ENCODE assay signal across 7 mouse cellular contexts in genomic region chr9:44652027-44652426, GRCm38 (mm10). TPM values are rescaled to one million over a fixed set of nuclear protein-coding genes. Genes with fewer than 3 reads are reported as not detected.
DNase-seq lines count a peak whose midpoint lies in the region; ATAC-seq lines count a peak whose summit lies in the region.

No protein-coding gene starts in this region.

- no peak overlapping the region for H3K27ac ChIP-seq in intestine, embryonic 15.5 days
- no peak overlapping the region for H3K27ac ChIP-seq in midbrain, embryonic 11.5 days (ENCODE audit: low read depth, low read length)

- H3K4me2 ChIP-seq in intestine, embryonic 15.5 days (replicated peaks) = no peak overlapping the region
- H3K4me2 ChIP-seq in midbrain, embryonic 11.5 days = no peak overlapping the region

- peak; percentile 73 to 74 for DNase-seq in adrenal gland, adult 18-20 months (ENCODE audit: low spot score in 2 of 2)
- DNase-seq in gastrocnemius, postnatal 14 days = peak; percentile 82
- peak; percentile 49 to 54 for DNase-seq in left cerebral cortex, postnatal 25 days (ENCODE audit: low spot score in 2 of 2)
- DNase-seq in midbrain, embryonic 11.5 days (ENCODE audit: low spot score, missing footprints) = peak; percentile 91
- DNase-seq in spleen, adult 18-20 months = peak; percentile 65 to 86

- no peaks in the 10 kb centered on the region for H3K9me3 ChIP-seq in intestine, embryonic 15.5 days
- H3K9me3 ChIP-seq in midbrain, embryonic 11.5 days (ENCODE audit: control insufficient read depth, low read length) = no peaks in the 10 kb centered on the region

- H3K9ac ChIP-seq in intestine, embryonic 15.5 days = no peak overlapping the region
- no peak overlapping the region for H3K9ac ChIP-seq in midbrain, embryonic 11.5 days (ENCODE audit: low read length)

- 14% methylated on average over 8 of the region's 8 CpGs for WGBS in intestine, embryonic 15.5 days
- WGBS in midbrain, embryonic 11.5 days = 11% methylated on average over 8 of the region's 8 CpGs

- H3K4me3 ChIP-seq in intestine, embryonic 15.5 days (replicated peaks) = no peak overlapping the region
- no peak overlapping the region for H3K4me3 ChIP-seq in midbrain, embryonic 11.5 days (ENCODE audit: low read depth, low read length)

- intact Hi-C loops in gastrocnemius, postnatal 14 days (cut with DNase I; ENCODE audit: low total_unique reads) = loop anchor here (5.0 kb wide), 1 partner anchor 145 kb away; no protein-coding TSS in a partner anchor
- intact Hi-C loops in left cerebral cortex, postnatal 25 days (cut with DNase I) = loop anchor here (1.0 to 10.0 kb wide), 2 partner anchors 198 to 493 kb away; partner anchors contain the start of gene Upk2

- H3K27me3 ChIP-seq in intestine, embryonic 15.5 days (replicated peaks) = no peaks in the 10 kb centered on the region
- no peaks in the 10 kb centered on the region for H3K27me3 ChIP-seq in midbrain, embryonic 11.5 days (ENCODE audit: control insufficient read depth, insufficient read depth, low read length)

- no peaks in the 10 kb centered on the region for H3K36me3 ChIP-seq in intestine, embryonic 15.5 days
- no peaks in the 10 kb centered on the region for H3K36me3 ChIP-seq in midbrain, embryonic 11.5 days (ENCODE audit: control insufficient read depth, insufficient read depth, low read length)

- H3K4me1 ChIP-seq in intestine, embryonic 15.5 days (replicated peaks) = peaks cover 4% of the 10 kb centered on the region
- 0 out of 2 replicates have a peak, but pooled peaks cover 2% of the 10 kb centered on the region for H3K4me1 ChIP-seq in midbrain, embryonic 11.5 days (ENCODE audit: control insufficient read depth, insufficient read depth, low read length)

- ATAC-seq in common myeloid progenitor, adult 5-6 weeks (replicated peaks; ENCODE audit: low read depth, poor library complexity, severe bottlenecking) = peak; percentile 81
- peak; percentile 75 for ATAC-seq in intestine, embryonic 15.5 days
- ATAC-seq in midbrain, embryonic 11.5 days (ENCODE audit: low FRiP score) = peak; percentile 77

RNA-seq across cellular contexts. Expression of gene Treh, which starts 21.0 kb away (rescaled TPM):
- not detected for total RNA-seq in adrenal gland, adult 18-20 months (2021)
- total RNA-seq in common myeloid progenitor, adult 5-6 weeks (2017) = not detected in 2 replicates
- total RNA-seq in gastrocnemius, postnatal 14 days (2021) = not detected
- polyA plus RNA-seq in intestine, embryonic 15.5 days (2015; fragmentation: Nextera tagmentation; extraction: Ambion mirVana) = not detected in 2 replicates
- under 1 TPM; 0.25 to 0.34 TPM for total RNA-seq in left cerebral cortex, postnatal 25 days (2021)
- polyA plus RNA-seq in midbrain, embryonic 11.5 days (2014; fragmentation: Nextera tagmentation; extraction: Ambion mirVana) = not detected in 2 replicates

RNA-seq across cellular contexts. Expression of gene Ddx6, which starts 47.3 kb away (rescaled TPM):
- total RNA-seq in adrenal gland, adult 18-20 months (2021) = 100 to 1,000 TPM; 113 to 140 TPM
- 101 and 143 TPM in 2 replicates for total RNA-seq in common myeloid progenitor, adult 5-6 weeks (2017)
- total RNA-seq in gastrocnemius, postnatal 14 days (2021) = 10 to 100 TPM; 61.8 to 62.2 TPM
- 14.6 and 14.7 TPM in 2 replicates for polyA plus RNA-seq in intestine, embryonic 15.5 days (2015; fragmentation: Nextera tagmentation; extraction: Ambion mirVana)
- total RNA-seq in left cerebral cortex, postnatal 25 days (2021) = 100 to 1,000 TPM; 131 to 134 TPM
- polyA plus RNA-seq in midbrain, embryonic 11.5 days (2014; fragmentation: Nextera tagmentation; extraction: Ambion mirVana) = 11.9 and 13.8 TPM in 2 replicates
